Mouse (Mus musculus) MEL (cell line): ENCODE data around the gene Wdr91. TPM values are rescaled to one million over a fixed set of nuclear protein-coding genes. Genes with fewer than 3 reads are reported as not detected.
A peak's percentile ranks its signal among the peaks of the same experiment; 100 is the strongest.

ENCODE experiments used
- DNase-seq: peaks from one replicate; pipeline ENCODE4 v3.0.0; 2011; ENCODE audit warnings: low read depth, low spot score
- H3K27ac ChIP-seq: 2 replicates; pipeline ENCODE4 v1.5.1; 2012; ENCODE audit warnings: low read depth, mild to moderate bottlenecking, control low read depth, low read length, moderate library complexity; ENCODE audit not compliant: control insufficient read depth
- H3K27me3 ChIP-seq, 2 experiments: fragments of 150-350 bp in 1 of 2; sonication (generic) in 1 of 2; 2 replicates each; pipeline ENCODE4 v1.6.1; 2012; ENCODE audit warnings: low read length in 2 of 2, mild to moderate bottlenecking in 2 of 2, improper control_type of control experiment in 1 of 2, moderate library complexity in 1 of 2; ENCODE audit not compliant: insufficient read depth in 2 of 2, control insufficient read depth in 1 of 2
- H3K36me3 ChIP-seq, 2 experiments: 2 replicates each; pipeline ENCODE4 v1.6.1; 2012 to 2014; ENCODE audit warnings: low read length in 2 of 2, improper control_type of control experiment in 1 of 2, inconsistent platforms in 1 of 2, mild to moderate bottlenecking in 1 of 2; ENCODE audit not compliant: insufficient read depth in 2 of 2, control insufficient read depth in 1 of 2
- H3K4me1 ChIP-seq, 2 experiments: fragments of 150-350 bp in 1 of 2; sonication (generic) in 1 of 2; 2 replicates each; pipeline ENCODE4 v1.6.1; 2012; ENCODE audit warnings: low read length in 2 of 2, improper control_type of control experiment in 1 of 2, mild to moderate bottlenecking in 1 of 2; ENCODE audit not compliant: insufficient read depth in 2 of 2, control insufficient read depth in 1 of 2
- H3K4me3 ChIP-seq, 2 experiments: fragments of 150-350 bp in 1 of 2; sonication (generic) in 1 of 2; 2 replicates each; pipeline ENCODE4 v1.5.1; 2012; ENCODE audit warnings: low read depth in 2 of 2, low read length in 2 of 2, mild to moderate bottlenecking in 2 of 2, moderate library complexity in 2 of 2, control low read depth in 1 of 2, improper control_type of control experiment in 1 of 2; ENCODE audit not compliant: control insufficient read depth in 1 of 2, insufficient read depth in 1 of 2
- H3K79me2 ChIP-seq: 2 replicates; pipeline ENCODE4 v1.6.1; 2012; ENCODE audit warnings: mild to moderate bottlenecking, low read length, moderate library complexity; ENCODE audit not compliant: control insufficient read depth, poor library complexity, insufficient read depth
- H3K9ac ChIP-seq: 2 replicates; pipeline ENCODE4 v1.6.1; 2012; ENCODE audit warnings: low read depth, mild to moderate bottlenecking, control low read depth, low read length, moderate library complexity; ENCODE audit not compliant: control insufficient read depth, poor library complexity, severe bottlenecking
- H3K9me3 ChIP-seq: fragments of 150-350 bp; sonication (generic); replicated peaks from 2 replicates; pipeline ENCODE4 v1.6.1; 2012; ENCODE audit warnings: mild to moderate bottlenecking, low read length, improper control_type of control experiment, moderate library complexity; ENCODE audit not compliant: insufficient read depth
- BHLHE40 ChIP-seq: IDR thresholded peaks from 2 replicates; pipeline ENCODE4 v1.6.1; 2012; ENCODE audit warnings: low read depth, mild to moderate bottlenecking, inconsistent platforms, low read length, improper control_type of control experiment, borderline replicate concordance
- CHD2 ChIP-seq: IDR thresholded peaks from 2 replicates; pipeline ENCODE4 v1.6.1; 2011; ENCODE audit warnings: low read length, improper control_type of control experiment
- CTCF ChIP-seq, 3 experiments: IDR thresholded peaks in 2 of 3; conservative IDR thresholded peaks in 1 of 3; 2 replicates each; pipeline ENCODE4 v1.5.1; 2011 to 2012; ENCODE audit warnings: low read length in 3 of 3, low read depth in 2 of 3, mild to moderate bottlenecking in 2 of 3, improper control_type of control experiment in 1 of 3, inconsistent platforms in 1 of 3, mixed read lengths in 1 of 3, moderate library complexity in 1 of 3; ENCODE audit not compliant: control insufficient read depth in 1 of 3, insufficient read depth in 1 of 3, poor library complexity in 1 of 3, severe bottlenecking in 1 of 3
- E2F4 ChIP-seq: IDR thresholded peaks from 2 replicates; pipeline ENCODE4 v1.6.1; 2011; ENCODE audit warnings: low read depth, low read length, improper control_type of control experiment, borderline replicate concordance
- EP300 ChIP-seq, 2 experiments: IDR thresholded peaks; 2 replicates each; pipeline ENCODE4 v1.6.1; 2011; ENCODE audit warnings: improper control_type of control experiment in 2 of 2, low read length in 2 of 2, low read depth in 1 of 2, mild to moderate bottlenecking in 1 of 2
- ETS1 ChIP-seq: IDR thresholded peaks from 2 replicates; pipeline ENCODE4 v1.6.1; 2012; ENCODE audit warnings: low read depth, mild to moderate bottlenecking, inconsistent platforms, low read length, improper control_type of control experiment, moderate library complexity
- GATA1 ChIP-seq: IDR thresholded peaks from 2 replicates; pipeline ENCODE4 v1.6.1; 2011; ENCODE audit warnings: low read depth, low read length, improper control_type of control experiment
- HCFC1 ChIP-seq: IDR thresholded peaks from 2 replicates; pipeline ENCODE4 v1.6.1; 2012; ENCODE audit warnings: low read depth, mild to moderate bottlenecking, inconsistent platforms, low read length, improper control_type of control experiment, moderate library complexity
- MAFK ChIP-seq: IDR thresholded peaks from 2 replicates; pipeline ENCODE4 v1.6.1; 2011; ENCODE audit warnings: low read depth, mild to moderate bottlenecking, low read length, improper control_type of control experiment, borderline replicate concordance
- MAX ChIP-seq: IDR thresholded peaks from 2 replicates; pipeline ENCODE4 v1.6.1; 2011; ENCODE audit warnings: low read length, improper control_type of control experiment
- MAZ ChIP-seq: IDR thresholded peaks from 2 replicates; pipeline ENCODE4 v1.6.1; 2012; ENCODE audit warnings: low read depth, mild to moderate bottlenecking, inconsistent platforms, low read length, improper control_type of control experiment
- MEF2A ChIP-seq: IDR thresholded peaks from 2 replicates; pipeline ENCODE4 v1.6.1; 2014; ENCODE audit warnings: low read depth, mild to moderate bottlenecking, inconsistent platforms, low read length, improper control_type of control experiment; ENCODE audit not compliant: poor library complexity, insufficient replicate concordance, severe bottlenecking; ENCODE audit errors: extremely low read depth
- MXI1 ChIP-seq: IDR thresholded peaks from 2 replicates; pipeline ENCODE4 v1.6.1; 2011; ENCODE audit warnings: mild to moderate bottlenecking, low read depth, low read length, improper control_type of control experiment
- MYC ChIP-seq: IDR thresholded peaks from 2 replicates; pipeline ENCODE4 v1.6.1; 2011; ENCODE audit warnings: low read depth, mild to moderate bottlenecking, low read length, improper control_type of control experiment, moderate library complexity
- NELFE ChIP-seq: IDR thresholded peaks from 2 replicates; pipeline ENCODE4 v1.6.1; 2011; ENCODE audit warnings: low read depth, low read length, improper control_type of control experiment
- POLR2A ChIP-seq, 2 experiments: IDR thresholded peaks; 2 replicates each; pipeline ENCODE4 v1.6.1; 2011 to 2012; ENCODE audit warnings: low read length in 2 of 2, mild to moderate bottlenecking in 2 of 2, control low read depth in 1 of 2, improper control_type of control experiment in 1 of 2, low read depth in 1 of 2, moderate library complexity in 1 of 2; ENCODE audit not compliant: control insufficient read depth in 1 of 2, insufficient read depth in 1 of 2, poor library complexity in 1 of 2
- POLR2AphosphoS2 ChIP-seq: IDR thresholded peaks from 2 replicates; pipeline ENCODE4 v1.6.1; 2011; ENCODE audit warnings: low read length, improper control_type of control experiment
- POLR2AphosphoS5 ChIP-seq: IDR thresholded peaks from 2 replicates; pipeline ENCODE4 v1.6.1; 2012; ENCODE audit warnings: low read depth, borderline replicate concordance, mild to moderate bottlenecking, inconsistent platforms, low read length, moderate library complexity, mixed read lengths
- RAD21 ChIP-seq: IDR thresholded peaks from 2 replicates; pipeline ENCODE4 v1.6.1; 2011; ENCODE audit warnings: mild to moderate bottlenecking, low read depth, low read length, improper control_type of control experiment
- RCOR1 ChIP-seq: IDR thresholded peaks from 2 replicates; pipeline ENCODE4 v1.6.1; 2012; ENCODE audit warnings: low read depth, mild to moderate bottlenecking, inconsistent platforms, low read length, improper control_type of control experiment
- SMC3 ChIP-seq: IDR thresholded peaks from 2 replicates; pipeline ENCODE4 v1.6.1; 2011; ENCODE audit warnings: low read depth, low read length, improper control_type of control experiment
- TAL1 ChIP-seq: IDR thresholded peaks from 2 replicates; pipeline ENCODE4 v1.6.1; 2012; ENCODE audit warnings: mild to moderate bottlenecking, inconsistent platforms, low read length, moderate library complexity, mixed read lengths
- TBP ChIP-seq: IDR thresholded peaks from 2 replicates; pipeline ENCODE4 v1.8.0; 2011; ENCODE audit warnings: low read depth, low read length, improper control_type of control experiment
- TCF12 ChIP-seq: IDR thresholded peaks from 2 replicates; pipeline ENCODE4 v1.6.1; 2014; ENCODE audit warnings: low read depth, mild to moderate bottlenecking, inconsistent platforms, low read length, improper control_type of control experiment, moderate library complexity
- UBTF ChIP-seq: IDR thresholded peaks from 2 replicates; pipeline ENCODE4 v1.6.1; 2012; ENCODE audit warnings: low read depth, mild to moderate bottlenecking, inconsistent platforms, low read length, improper control_type of control experiment, moderate library complexity, borderline replicate concordance; ENCODE audit not compliant: insufficient read depth
- USF1 ChIP-seq: IDR thresholded peaks from 2 replicates; pipeline ENCODE4 v1.6.1; 2014; ENCODE audit warnings: low read depth, mild to moderate bottlenecking, inconsistent platforms, low read length, improper control_type of control experiment, moderate library complexity
- USF2 ChIP-seq, 2 experiments: IDR thresholded peaks; 2 replicates each; pipeline ENCODE4 v1.6.1; 2011 to 2012; ENCODE audit warnings: improper control_type of control experiment in 2 of 2, low read length in 2 of 2, borderline replicate concordance in 1 of 2, inconsistent platforms in 1 of 2, low read depth in 1 of 2, mild to moderate bottlenecking in 1 of 2; ENCODE audit not compliant: insufficient read depth in 1 of 2
- ZC3H11A ChIP-seq: IDR thresholded peaks from 2 replicates; pipeline ENCODE4 v1.6.1; 2012; ENCODE audit warnings: low read depth, mild to moderate bottlenecking, inconsistent platforms, low read length, improper control_type of control experiment
- ZKSCAN1 ChIP-seq: IDR thresholded peaks from 2 replicates; pipeline ENCODE4 v1.6.1; 2012; ENCODE audit warnings: low read depth, mild to moderate bottlenecking, inconsistent platforms, low read length, improper control_type of control experiment, moderate library complexity
- ZNF384 ChIP-seq: IDR thresholded peaks from 2 replicates; pipeline ENCODE4 v1.6.1; 2012; ENCODE audit warnings: low read depth, mild to moderate bottlenecking, inconsistent platforms, low read length, improper control_type of control experiment
- polyA plus RNA-seq, 2 experiments: library from polyadenylated mRNA; stranded (reverse) in 1 of 2; unstranded in 1 of 2; fragments of >175 nt in 1 of 2; fragments of >200 nt in 1 of 2; gene quantifications; 2 replicates each; pipeline versions ENCODE4 v1.2.1 to v1.2.4; 2012; ENCODE audit warnings: low replicate concordance in 2 of 2, low read depth in 1 of 2; ENCODE audit not compliant: insufficient read length in 2 of 2, insufficient read depth in 1 of 2, missing spikeins in 1 of 2
- total RNA-seq: library from RNA; depleted of rRNA; stranded (reverse); fragments of 300-350 nt; gene quantifications from 2 replicates; pipeline ENCODE4 v1.2.3, GENCODE M21; 2012

Gene Wdr91
- total and polyA plus RNA-seq, 3 experiments = 11.7 to 24.1 TPM; not detected in 1

DNA sequence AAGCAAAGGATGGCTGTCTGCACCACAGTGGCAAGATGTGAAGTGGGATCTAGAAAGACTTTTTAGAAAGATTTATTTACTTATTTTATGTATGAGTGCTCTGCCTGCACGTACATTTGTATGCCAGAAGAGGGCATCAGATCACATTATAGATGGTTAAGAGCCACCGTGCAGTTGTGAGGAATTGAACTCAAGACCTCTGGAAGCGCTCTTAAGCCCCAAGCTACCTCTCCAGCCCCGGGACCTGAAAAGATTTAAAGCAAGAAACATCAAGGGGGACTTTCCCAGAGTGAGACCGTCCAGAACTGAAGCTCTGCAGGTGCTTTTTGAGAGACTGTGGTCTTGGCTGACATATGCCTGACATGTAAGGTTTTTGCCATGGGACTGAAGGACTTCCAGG lies 26.1 kb upstream of the Wdr91 start:
- H3K27ac ChIP-seq = no peak overlapping the region
- no peaks in the 10 kb centered on the region for H3K4me1 ChIP-seq
- H3K9me3 ChIP-seq = no peaks in the 10 kb centered on the region
- H3K36me3 ChIP-seq = no peaks in the 10 kb centered on the region
- peak; percentile 60 for TF ChIP-seq SMC3
- TF ChIP-seq MYC = no peak
- TF ChIP-seq MAFK = no peak
- TF ChIP-seq MAX = no peak
- no peak for TF ChIP-seq MAZ
- TF ChIP-seq MXI1 = no peak
- no peak for TF ChIP-seq USF1
- TF ChIP-seq ZC3H11A = 0 out of 2 replicates have a peak, but pooled peaks have one; percentile 34
- no peak for TF ChIP-seq ZKSCAN1
- no peak for TF ChIP-seq ETS1
- no peak for TF ChIP-seq E2F4
- no peak for TF ChIP-seq HCFC1
- TF ChIP-seq TAL1 = no peak
- TF ChIP-seq POLR2AphosphoS5 = no peak
- no peak for TF ChIP-seq ZNF384
- peak; percentile 47 for TF ChIP-seq RAD21
- TF ChIP-seq NELFE = no peak
- TF ChIP-seq TCF12 = no peak
- no peak for TF ChIP-seq POLR2A (IDR thresholded peaks at IDR 0.05; ENCODE audit: control insufficient read depth in 1 of 2, insufficient read depth in 1 of 2, low read depth in 1 of 2, low read length in 2 of 2, poor library complexity in 1 of 2)
- TF ChIP-seq EP300 (IDR thresholded peaks at IDR 0.05; ENCODE audit: low read depth in 1 of 2, low read length in 2 of 2) = no peak
- peak in 2 of 3 experiments; percentile 22 to 56; a peak in 3 of 6 replicates for TF ChIP-seq CTCF (IDR thresholded peaks at IDR 0.05 in 2 of 3, conservative IDR thresholded peaks at IDR 0.05 in 1 of 3; ENCODE audit: control insufficient read depth in 1 of 3, insufficient read depth in 1 of 3, low read depth in 2 of 3, low read length in 3 of 3, poor library complexity in 1 of 3, severe bottlenecking in 1 of 3)
- no peak for TF ChIP-seq POLR2AphosphoS2
- TF ChIP-seq USF2 (IDR thresholded peaks at IDR 0.05; ENCODE audit: borderline replicate concordance in 1 of 2, insufficient read depth in 1 of 2, low read depth in 1 of 2, low read length in 2 of 2) = no peak
- TF ChIP-seq RCOR1 = no peak
- no peak for TF ChIP-seq UBTF
- TF ChIP-seq GATA1 = no peak
- TF ChIP-seq CHD2 = no peak
- TF ChIP-seq BHLHE40 = no peak
- no peak for TF ChIP-seq MEF2A
- no peak for TF ChIP-seq TBP
- TF ChIP-seq, all 39 proteins: peak for 4
- H3K4me3 ChIP-seq = no peak overlapping the region
- peak; percentile 43 for DNase-seq
- H3K9ac ChIP-seq = no peak overlapping the region
- no peaks in the 10 kb centered on the region for H3K79me2 ChIP-seq
- no peaks in the 10 kb centered on the region for H3K27me3 ChIP-seq
